Mouse (Mus musculus): ENCODE measurements at regions not wholly inside any gene's neighbourhood (a gene's known extent, or its start where the extent isn't known, plus 50 kb on each side); places are given as distances from the start of the nearest gene placed in this dataset.

DNA sequence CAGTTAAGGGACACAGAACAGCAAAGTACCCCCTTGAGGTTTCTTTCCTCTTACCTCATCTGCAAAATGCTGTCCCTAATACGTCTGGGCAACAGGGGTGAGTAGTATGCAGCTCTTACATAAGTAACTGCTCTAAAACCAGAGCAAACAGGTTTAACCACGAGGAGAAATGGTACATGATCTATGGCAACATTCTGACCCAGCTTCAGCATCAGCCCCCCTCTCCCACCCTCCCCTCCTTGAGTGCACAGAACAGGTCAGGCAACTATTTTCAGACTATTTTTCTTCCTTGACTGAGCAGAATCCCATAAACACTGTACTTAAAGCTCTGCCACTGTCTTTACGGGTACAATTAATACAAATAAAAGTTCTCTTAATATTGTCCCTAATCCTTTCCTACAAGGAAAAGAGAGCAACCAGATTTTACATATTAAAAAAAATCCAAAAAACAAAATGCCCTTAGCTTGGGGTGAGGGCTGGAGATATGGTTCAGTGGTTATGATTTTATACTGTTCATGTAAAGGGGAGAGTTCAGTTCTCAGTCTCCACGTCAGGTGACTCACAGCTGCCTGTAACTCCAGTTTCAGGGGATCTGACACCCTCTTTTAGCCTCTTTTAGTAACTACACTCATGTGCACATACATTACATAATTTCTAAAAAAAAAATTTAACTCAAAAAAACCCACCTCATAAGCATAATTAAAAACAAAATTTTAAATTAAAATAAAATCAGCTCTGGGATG, 69.1 kb upstream of the Spdye4c start:
- no peak for DNase-seq (ENCODE audit: low spot score in 2 of 2)

DNA sequence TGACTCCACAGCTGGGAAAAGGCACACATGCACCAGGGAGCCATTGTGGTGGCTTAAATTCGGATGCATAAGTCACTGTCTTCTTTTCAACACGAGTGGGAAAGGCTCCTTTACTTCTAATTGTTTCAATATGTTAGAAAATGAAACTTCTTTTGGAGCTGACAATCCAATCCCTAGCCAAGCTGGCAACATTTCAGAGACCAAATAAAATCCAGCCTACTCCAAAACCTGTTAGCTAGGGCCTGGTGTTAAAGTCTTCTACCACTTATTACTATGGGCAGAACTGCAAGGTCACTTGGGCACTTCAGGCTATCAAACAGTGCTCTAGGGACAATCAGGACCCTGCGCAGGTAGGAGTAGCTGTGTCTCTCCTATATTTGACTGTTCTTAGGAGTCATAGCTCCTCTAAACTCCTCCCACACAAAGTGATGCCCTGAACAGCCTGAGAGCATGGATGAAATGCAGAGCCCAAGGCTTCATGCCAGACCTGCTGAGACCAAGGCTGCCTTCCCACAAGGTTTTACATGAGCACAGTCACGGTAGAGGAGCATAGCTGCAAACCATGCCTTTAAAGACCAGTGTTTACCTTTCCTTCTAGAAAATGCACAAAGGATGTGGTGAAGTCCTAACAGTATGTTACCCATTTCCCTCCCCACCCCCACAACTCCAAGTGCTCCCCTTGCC, 67.4 kb upstream of the Spdye4c start:
- no peak for DNase-seq (ENCODE audit: low spot score in 2 of 2)

DNA sequence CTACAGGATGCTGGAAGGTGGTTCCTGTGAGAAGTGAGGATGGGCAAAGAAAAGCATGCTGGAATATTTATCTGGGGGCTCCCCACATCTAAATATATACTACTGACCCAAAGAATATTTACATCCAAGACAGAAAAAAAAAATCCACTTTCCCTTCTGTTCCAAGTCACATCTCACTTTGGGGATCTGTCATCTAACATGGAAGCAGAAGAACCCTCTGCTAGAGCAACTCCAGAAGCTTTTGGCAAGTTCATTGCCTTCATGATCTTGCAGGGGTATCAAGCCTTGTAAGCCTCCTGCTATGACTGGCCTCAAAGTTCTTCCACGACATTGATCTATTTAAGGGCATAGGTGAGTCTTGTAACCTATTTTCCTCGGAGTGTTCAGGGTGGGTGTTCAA, 64.9 kb upstream of the Spdye4c start:
- DNase-seq (ENCODE audit: low spot score in 2 of 2): no peak

DNA sequence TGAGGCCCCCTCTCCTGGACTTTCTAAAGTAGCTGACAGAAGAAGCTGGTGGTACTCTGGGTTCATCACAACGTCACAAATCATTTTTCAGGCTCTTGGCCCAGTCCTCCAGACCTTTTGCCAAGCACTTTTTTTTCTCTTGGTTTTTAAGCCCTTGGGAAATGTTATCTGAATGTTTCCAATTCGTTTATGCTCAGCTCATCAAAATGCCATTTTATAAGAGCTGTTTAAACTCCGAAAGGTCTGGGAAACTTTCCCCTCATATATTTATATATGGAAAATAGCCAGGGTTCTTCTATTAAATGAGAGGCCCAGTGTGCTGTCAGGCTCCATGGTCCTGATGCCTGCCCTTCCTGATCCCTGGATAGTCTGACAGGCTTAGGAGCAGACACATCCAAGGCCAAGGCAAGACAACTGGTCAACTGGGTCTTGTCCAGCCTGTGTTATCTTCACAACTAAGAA, 64.1 kb upstream of the Spdye4c start:
- no peak for DNase-seq (ENCODE audit: low spot score in 2 of 2)

DNA sequence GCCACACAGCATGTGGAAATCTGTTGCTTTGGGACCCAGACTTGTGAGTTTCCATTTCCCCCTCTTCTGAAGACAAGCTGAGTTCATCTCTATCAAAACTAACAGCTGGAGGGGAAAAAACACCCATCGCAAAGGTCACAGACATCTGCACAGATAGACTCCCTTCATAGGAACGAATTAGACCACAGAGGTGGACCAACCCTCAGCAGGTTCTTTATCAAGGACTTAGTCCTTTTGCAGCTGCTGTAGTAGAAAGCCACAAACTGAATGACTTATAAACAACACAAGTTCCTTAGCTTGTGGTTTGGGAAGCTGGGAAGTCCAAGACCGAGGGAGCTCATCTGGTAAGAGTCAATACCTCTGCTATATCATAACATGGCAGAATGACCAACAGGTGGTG, 54.7 kb upstream of the Spdye4c start:
- DNase-seq (ENCODE audit: low spot score in 2 of 2): no peak

DNA sequence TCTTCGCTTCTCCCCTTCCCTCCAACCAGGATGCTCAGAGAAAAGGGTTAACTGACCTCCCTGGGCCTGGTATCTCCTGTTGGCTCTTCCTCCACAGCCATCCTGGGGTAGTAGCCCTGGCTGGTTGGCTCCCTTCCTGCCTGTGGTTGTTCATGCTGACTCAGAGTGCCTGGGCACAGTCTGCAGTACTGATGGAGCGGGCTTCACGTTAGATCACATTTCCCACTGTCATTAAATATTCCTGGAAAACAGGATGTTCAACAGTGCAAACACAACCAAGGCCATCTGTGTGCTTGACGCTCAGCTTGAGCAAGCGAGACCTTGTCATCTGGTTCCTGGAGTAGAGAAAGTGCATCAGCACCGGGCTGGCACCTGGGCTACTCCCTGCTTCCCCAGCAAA, 53.6 kb upstream of the Spdye4c start:
- DNase-seq (ENCODE audit: low spot score in 2 of 2): peak; percentile 11 to 37

DNA sequence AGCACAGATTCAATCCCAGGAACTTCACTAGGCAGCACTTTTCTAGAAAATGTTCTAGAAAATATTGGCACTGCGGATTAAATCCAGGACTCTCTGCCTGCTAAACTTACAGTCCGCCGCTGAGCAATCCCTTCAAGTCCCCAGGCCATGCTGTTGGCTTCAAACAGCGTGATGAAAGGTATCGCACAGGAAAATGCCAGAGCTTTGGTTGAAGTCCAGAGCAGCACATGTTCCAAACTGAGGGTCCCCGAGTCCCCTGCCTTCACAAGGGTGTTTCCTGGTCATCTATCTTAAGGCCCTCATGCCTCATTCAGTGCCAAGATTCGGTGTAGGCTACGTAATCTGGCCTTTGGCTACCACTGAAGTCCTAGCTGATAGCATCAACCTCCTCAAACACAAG, 52.3 kb upstream of the Spdye4c start:
- DNase-seq (ENCODE audit: low spot score in 2 of 2): no peak

All from layer of hippocampus, adult 8-10 months (tissue).